Comparison of ENCODE assay signal across 9 mouse cellular contexts in the genomic region with DNA sequence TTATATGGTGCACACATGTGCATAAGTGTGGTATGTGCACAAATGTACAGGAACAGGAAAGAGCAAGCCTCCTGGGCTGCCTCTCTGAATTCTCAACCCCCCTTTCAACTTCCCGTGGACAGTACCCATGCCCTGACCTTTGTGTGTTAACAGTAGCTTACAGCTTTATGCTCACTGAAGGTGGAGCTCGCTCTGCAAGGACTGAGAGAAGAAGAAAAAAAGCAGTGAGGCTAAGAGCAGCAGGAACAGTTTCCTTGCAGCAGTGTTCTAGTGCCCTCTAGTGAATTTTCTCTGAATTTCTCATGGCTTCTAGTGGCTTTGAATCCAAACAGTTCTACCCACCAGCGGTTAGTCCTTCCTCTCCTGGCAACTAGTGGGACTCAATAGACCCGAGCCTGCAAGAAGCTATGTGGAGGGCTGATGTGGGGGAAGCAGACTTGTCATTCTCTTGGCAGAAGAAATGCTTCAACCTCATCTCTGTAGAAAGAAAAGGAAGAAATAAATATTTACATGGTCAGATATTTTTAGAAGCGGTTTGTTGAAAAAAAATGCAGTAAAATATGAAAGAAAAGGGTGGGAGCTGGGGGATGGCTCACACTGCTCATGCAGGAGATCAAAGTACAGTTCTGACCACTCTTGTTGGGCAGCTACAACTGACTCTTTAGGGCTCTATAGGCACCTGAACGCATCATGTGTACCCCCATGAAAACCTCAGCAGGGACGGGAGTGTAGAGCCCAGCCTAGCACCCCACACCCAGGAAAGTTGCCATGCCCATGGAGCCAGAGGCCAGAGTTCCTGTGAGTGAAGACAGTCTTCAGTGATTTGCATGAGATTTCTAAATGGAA. TPM values are rescaled to one million over a fixed set of nuclear protein-coding genes. Genes with fewer than 3 reads are reported as not detected.
DNase-seq lines count a peak whose midpoint lies in the region; ATAC-seq and TF ChIP-seq lines count a peak whose summit lies in the region.
"Had no signal": no experiment of that assay in that cellular context is flagged by ENCODE, and none has a peak within 500 bp of the region (broad histone marks: within the 10 kb centered on the region; RNA-seq: fewer than 3 reads in every experiment).

No protein-coding gene starts in this region.

- no peaks in the 10 kb centered on the region for H3K9me3 ChIP-seq in heart, embryonic 10.5 days
- 0 out of 2 replicates have a peak, but pooled peaks cover 3% of the 10 kb centered on the region for H3K9me3 ChIP-seq in E14TG2a.4 (ENCODE audit: low read length)
- H3K9me3 ChIP-seq in hindbrain, embryonic 14.5 days (ENCODE audit: control insufficient read depth, low read length): no peaks in the 10 kb centered on the region

- DNase-seq in heart, adult 8-10 months (ENCODE audit: low spot score): peak; percentile 51
- no peak for DNase-seq in heart, embryonic 10.5 days (ENCODE audit: low spot score)
- DNase-seq in hindbrain, embryonic 14.5 days (ENCODE audit: low spot score): peak; percentile 93
- no peak for DNase-seq in lung, adult 2 months
- DNase-seq in retina, embryonic 14.5 days (ENCODE audit: low spot score): peak; percentile 94
- DNase-seq in natural killer cell, adult 2 months (ENCODE audit: low spot score in 2 of 2): no peak

- H3K4me3 ChIP-seq in heart, embryonic 10.5 days: no peak overlapping the region
- no peak overlapping the region for H3K4me3 ChIP-seq in E14TG2a.4 (replicated peaks; ENCODE audit: low read length)
- H3K4me3 ChIP-seq in cortical plate, adult 2 months (ENCODE audit: insufficient read depth, low read length): no peak overlapping the region
- no peak overlapping the region for H3K4me3 ChIP-seq in hindbrain, embryonic 14.5 days (replicated peaks; ENCODE audit: low read length)
- H3K4me3 ChIP-seq in lung, adult 2 months (replicated peaks; ENCODE audit: extremely low read depth, low read depth, low read length): no peak overlapping the region

- ATAC-seq in hindbrain, embryonic 14.5 days (ENCODE audit: low FRiP score): peak; percentile 74

- H3K9ac ChIP-seq in hindbrain, embryonic 14.5 days: no peak overlapping the region

- TF ChIP-seq POLR2A in cortical plate, adult 2 months (IDR thresholded peaks at IDR 0.05; ENCODE audit: extremely low read depth, insufficient read depth, low read length): no peak
- no peak for TF ChIP-seq POLR2A in lung, adult 2 months (IDR thresholded peaks at IDR 0.05; ENCODE audit: borderline replicate concordance, extremely low read depth, low read depth, low read length)

- 41% methylated on average over 7 of the region's 7 CpGs for WGBS in heart, embryonic 10.5 days
- WGBS in hindbrain, embryonic 14.5 days: 41% methylated on average over 7 of the region's 7 CpGs
- 19% methylated on average over 7 of the region's 7 CpGs for WGBS in lung, adult 2 months

- H3K27ac ChIP-seq in heart, embryonic 10.5 days: no peak overlapping the region
- H3K27ac ChIP-seq in cortical plate, adult 2 months (ENCODE audit: insufficient read depth, low read length): no peak overlapping the region
- no peak overlapping the region for H3K27ac ChIP-seq in hindbrain, embryonic 14.5 days
- H3K27ac ChIP-seq: macrophage had no signal

- H3K36me3 ChIP-seq in heart, embryonic 10.5 days: no peaks in the 10 kb centered on the region
- H3K36me3 ChIP-seq in E14TG2a.4 (ENCODE audit: insufficient read depth, low read length): no peaks in the 10 kb centered on the region
- H3K36me3 ChIP-seq in hindbrain, embryonic 14.5 days (replicated peaks; ENCODE audit: control insufficient read depth, insufficient read depth): no peaks in the 10 kb centered on the region

- H3K4me2 ChIP-seq in hindbrain, embryonic 14.5 days (replicated peaks): no peak overlapping the region

- no peaks in the 10 kb centered on the region; the same call in 1 of the 2 replicates for H3K4me1 ChIP-seq in heart, embryonic 10.5 days
- peaks cover 33% of the 10 kb centered on the region for H3K4me1 ChIP-seq in E14TG2a.4 (replicated peaks; ENCODE audit: low read depth, low read length)
- H3K4me1 ChIP-seq in cortical plate, adult 2 months (ENCODE audit: control insufficient read depth, insufficient read depth, low read length): peaks cover 2% of the 10 kb centered on the region; the same call in 1 of the 2 replicates
- no peaks in the 10 kb centered on the region; the same call in 1 of the 2 replicates for H3K4me1 ChIP-seq in hindbrain, embryonic 14.5 days (replicated peaks; ENCODE audit: control insufficient read depth, insufficient read depth, low read length)
- peaks cover 2% of the 10 kb centered on the region; the same call in 1 of the 2 replicates for H3K4me1 ChIP-seq in lung, adult 2 months (ENCODE audit: control insufficient read depth, insufficient read depth, low read length)

- H3K27me3 ChIP-seq in heart, embryonic 10.5 days (ENCODE audit: insufficient read depth, poor library complexity, severe bottlenecking): peaks cover 10% of the 10 kb centered on the region; the same call in 1 of the 2 replicates
- H3K27me3 ChIP-seq in E14TG2a.4 (ENCODE audit: insufficient read depth, low read length): no peaks in the 10 kb centered on the region
- H3K27me3 ChIP-seq in hindbrain, embryonic 14.5 days (ENCODE audit: control insufficient read depth, insufficient read depth, low read length): no peaks in the 10 kb centered on the region

- TF ChIP-seq CTCF in E14TG2a.4 (conservative IDR thresholded peaks at IDR 0.05; ENCODE audit: low read length): peak; percentile 92
- peak; percentile 87 for TF ChIP-seq CTCF in cortical plate, adult 2 months (IDR thresholded peaks at IDR 0.05; ENCODE audit: extremely low read depth, insufficient read depth, low read length)
- TF ChIP-seq CTCF in lung, adult 2 months (IDR thresholded peaks at IDR 0.05; ENCODE audit: insufficient read depth, low read length): peak; percentile 55; the same call in 1 of the 2 replicates

RNA-seq across cellular contexts. Expression of gene Ephb3, which starts 11.8 kb away (rescaled TPM):
- 10 to 100 TPM in 2 of 4 experiments, 1 to 10 TPM in 2; 7.1 to 10.0 (median 8.8) TPM for total RNA-seq in heart, adult 8-10 months (2022)
- polyA plus RNA-seq in heart, embryonic 10.5 days (2016; fragmentation: Nextera tagmentation; extraction: Ambion mirVana): 24.5 and 25.3 TPM in 2 replicates
- polyA plus RNA-seq in cortical plate, adult 2 months (2012; rRNA removed): 21.4 and 22.3 TPM in 2 replicates
- polyA plus RNA-seq in hindbrain, embryonic 14.5 days (2014; fragmentation: Nextera tagmentation; extraction: Ambion mirVana): 11.8 and 11.9 TPM in 2 replicates
- 43.9 and 50.5 TPM in 2 replicates for polyA plus RNA-seq in lung, adult 2 months (2012; rRNA removed)

RNA-seq across cellular contexts. Expression of gene Teddm3, which starts 38.9 kb away (rescaled TPM):
- not detected for total RNA-seq in heart, adult 8-10 months (2022)
- polyA plus RNA-seq in heart, embryonic 10.5 days (2016; fragmentation: Nextera tagmentation; extraction: Ambion mirVana): not detected in 2 replicates
- polyA plus RNA-seq in cortical plate, adult 2 months (2012; rRNA removed): 1.3 and 1.4 TPM in 2 replicates
- polyA plus RNA-seq in hindbrain, embryonic 14.5 days (2014; fragmentation: Nextera tagmentation; extraction: Ambion mirVana): 0.21 and 0.60 TPM in 2 replicates
- 27.9 TPM in 1 of 2 replicates, not detected in the other for polyA plus RNA-seq in lung, adult 2 months (2012; rRNA removed)
- polyA plus RNA-seq: macrophage had no signal

Comparison
In these comparisons a context has a peak if more than half of its experiments do, and no peak if none do; other contexts are left out.
1. DNase-seq: peak in heart, adult 8-10 months (single experiment), hindbrain, embryonic 14.5 days (single experiment) and retina, embryonic 14.5 days (single experiment); none in heart, embryonic 10.5 days (single experiment), lung, adult 2 months (single experiment) and natural killer cell, adult 2 months (0 of 2).
2. Peak in every context shown above with its lines, with median percentiles within 50 percentile points of each other: CTCF ChIP-seq.